Mouse (Mus musculus) Muller cell, postnatal 12 days (primary cell): Measurements from ENCODE around the gene Defb30.

Experiments
- DNase-seq: peaks from one replicate; pipeline ENCODE4 v3.0.0-alpha.2; 2015; ENCODE audit errors: inconsistent ontology term

Gene Defb30

DNA sequence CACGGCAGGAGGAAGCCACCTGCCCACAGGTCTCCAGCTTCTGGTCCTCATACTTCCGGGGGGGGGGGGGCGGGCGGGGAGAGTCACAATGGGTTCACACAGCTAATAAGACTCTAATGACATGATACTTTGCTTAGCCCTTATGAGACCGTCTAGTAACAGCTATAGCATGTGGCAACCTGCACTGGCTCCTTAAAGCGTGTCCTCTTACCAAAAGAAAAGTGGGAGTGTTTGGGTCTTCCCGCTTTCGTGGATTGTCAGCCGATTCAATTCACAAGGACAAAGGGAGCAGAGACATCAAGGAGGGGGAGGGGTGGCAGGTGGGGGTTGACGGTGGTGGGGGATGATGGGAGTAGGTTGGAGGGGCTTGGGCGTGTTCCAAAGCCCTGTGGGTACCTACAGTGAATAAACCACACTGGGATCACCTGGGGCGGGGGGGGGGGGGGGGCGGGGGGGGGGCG lies at the start of gene Defb30:
Defb30 (minus strand) TSS at position 51 of the 461 bp plus-strand sequence.
- DNase-seq = no peak

DNA sequence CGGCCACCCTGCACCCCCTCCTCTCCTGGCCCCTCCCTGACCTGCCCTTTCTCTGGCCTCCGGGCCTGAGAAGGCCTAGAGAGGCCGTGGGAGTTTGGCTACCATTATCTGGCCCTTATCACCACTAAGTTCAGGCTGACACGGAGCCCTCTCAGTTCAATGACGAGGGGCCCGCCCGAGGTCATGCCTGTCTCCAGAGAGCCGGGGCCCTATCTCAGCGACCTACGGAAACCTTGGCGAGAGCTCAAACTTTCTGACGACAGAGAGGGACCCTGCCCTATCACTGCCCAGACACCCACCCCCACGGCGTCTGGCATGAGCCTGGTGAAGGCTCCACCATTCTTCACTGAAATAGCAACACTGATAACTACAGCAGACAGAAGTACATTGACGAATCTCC lies 17.9 kb upstream of the Defb30 start:
- DNase-seq = no peak

DNA sequence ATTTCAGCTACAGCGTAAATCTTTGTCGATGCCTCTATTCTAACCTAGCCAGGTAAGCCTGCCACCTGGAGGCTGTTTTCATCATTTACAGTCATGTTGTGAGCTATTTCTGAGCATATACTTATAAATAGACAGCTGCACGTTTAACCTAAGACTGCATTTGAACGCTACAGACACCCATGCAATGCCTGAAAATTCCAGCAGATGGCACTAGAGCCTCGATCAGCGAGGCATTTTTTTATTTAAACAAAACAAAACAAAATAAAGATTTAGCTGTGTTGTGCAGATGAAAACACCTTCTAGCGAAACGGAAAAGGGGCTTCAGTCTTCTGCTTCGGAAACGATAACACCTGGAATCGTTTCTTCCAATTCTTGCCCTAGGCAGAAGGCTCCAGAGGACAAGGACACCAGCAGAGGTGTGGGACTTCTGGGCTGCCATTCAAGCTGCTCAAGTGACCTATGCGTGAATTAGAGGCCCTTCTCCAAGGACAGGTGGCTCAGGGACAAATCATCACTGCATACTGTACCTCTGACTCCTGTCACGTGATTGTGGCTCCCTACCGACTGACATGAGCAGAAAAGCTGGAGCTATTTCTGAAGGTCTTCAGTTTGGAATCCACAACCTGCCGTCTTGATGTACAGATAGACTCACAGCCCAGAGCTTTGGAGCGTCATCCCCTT lies 17.0 kb upstream of the Defb30 start:
- DNase-seq = no peak

DNA sequence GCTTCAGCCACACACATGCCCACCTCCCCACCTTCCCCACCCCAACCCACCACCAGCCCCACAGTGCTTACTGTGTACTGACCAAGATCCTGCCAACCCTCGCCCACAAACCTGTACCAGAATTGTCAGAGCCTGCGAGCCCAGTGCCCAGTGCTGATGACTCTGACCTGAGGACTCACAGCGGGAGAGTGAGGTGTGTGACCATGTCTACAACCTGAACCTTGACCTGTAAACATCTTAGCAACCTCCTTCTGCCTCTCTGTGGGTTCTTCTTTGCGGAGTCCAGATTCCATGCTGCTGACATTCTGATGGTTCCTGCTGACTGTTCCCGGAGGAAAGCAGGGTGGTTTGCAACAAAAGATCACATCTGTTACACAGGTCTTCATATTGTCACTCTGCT lies 15.6 kb upstream of the Defb30 start:
- no peak for DNase-seq

DNA sequence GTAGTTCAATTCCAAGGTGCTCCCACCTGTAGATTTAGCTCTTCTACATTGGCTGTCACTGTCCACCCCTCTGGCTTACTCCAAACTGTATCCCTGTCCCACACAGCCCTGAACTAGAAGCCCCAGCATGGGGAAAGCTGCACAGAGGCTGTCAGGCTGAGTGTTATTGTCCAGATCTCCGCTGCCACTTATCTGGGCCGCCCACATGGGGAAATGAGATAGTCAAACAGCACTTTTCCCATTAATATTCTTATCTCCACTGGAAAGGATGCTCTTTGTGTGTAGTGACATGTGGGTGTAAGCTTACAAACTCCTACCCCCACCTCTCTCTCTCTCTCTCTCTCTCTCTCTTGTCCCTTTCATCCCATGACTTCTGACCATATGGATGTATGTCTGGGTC lies 12.4 kb upstream of the Defb30 start:
- no peak for DNase-seq

DNA sequence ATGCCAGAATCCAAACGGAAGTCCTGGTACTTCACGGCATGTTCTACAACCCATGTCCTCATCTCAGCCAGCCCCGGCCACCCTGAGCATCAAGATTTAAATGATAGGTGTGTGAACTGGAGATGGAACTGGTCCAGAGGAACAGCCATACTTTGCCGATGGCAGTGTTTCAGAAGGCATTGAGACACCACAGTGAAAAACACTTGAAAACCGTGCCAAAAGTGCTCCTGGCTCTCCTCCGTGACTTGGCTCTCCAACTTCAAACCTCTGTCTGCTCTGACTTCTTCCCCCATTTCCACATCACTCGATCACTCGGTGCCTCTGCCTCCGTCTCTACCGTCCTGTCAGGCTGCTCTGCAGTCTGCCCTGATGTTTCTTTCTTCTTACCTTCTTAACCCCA lies 10.6 kb upstream of the Defb30 start:
- DNase-seq = no peak

DNA sequence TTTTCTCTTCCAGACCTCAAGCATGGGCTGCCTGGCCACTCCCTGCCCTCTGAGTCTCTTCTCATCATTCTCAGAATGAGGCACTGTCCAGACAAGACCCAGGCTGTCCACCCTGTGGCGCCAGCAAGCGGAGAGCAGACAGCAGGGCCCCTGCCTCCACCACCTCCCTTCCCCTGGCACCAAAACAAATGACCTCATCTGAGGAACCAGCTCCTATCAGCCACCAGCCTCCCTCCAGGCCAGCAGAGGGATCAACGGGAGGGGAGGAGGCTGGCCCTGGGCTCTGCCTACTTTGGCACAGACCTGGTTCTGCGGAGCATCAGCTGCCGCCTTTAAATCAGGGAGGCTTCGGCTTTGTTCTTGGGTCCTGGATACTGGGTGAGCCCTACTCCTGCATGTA lies 5.0 kb upstream of the Defb30 start:
- peak; percentile 95 for DNase-seq

DNA sequence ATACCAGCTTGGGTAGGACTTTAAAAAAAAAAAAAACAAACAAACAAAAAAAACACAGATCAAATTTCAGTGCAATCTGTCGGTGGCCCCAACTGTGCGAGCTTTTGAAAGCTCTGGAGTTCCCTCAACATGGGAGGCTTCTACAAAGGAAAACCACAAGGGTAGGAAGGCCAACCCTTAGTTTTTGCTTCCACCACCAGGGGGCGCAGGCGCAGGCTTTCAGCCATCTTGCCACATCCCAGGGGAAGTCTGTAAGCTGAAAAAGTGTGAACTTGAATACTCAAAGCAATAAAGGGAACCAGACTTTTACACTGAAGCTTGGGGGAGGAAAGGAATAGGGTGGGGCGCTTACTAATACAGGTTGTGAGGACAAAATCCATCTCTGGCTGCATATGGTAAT lies 1.0 kb upstream of the Defb30 start:
- DNase-seq = peak; percentile 47

DNA sequence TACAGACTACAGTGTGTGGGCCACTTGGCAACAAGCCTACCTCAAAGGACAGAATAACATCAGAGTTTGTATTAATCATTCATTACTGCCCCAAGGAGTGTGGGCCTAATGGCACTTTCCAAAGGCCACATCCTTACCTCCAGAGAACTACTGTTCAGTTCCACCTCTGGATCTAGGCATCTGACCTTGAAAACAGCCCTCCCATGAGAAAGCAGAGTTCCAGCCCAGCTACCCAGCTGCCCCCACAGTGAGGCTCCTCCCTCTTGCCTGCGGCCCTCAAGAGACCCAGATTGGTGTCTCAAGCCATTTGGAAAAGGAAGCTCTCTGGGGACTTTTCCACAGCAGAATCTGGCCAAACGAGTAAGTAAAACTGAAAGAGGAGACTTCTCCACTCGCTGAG lies 3.1 kb downstream of the Defb30 start, which contains the start of gene Defb42:
Defb42 (plus strand) TSS at position 301 of the 400 bp plus-strand sequence.
- no peak for DNase-seq

DNA sequence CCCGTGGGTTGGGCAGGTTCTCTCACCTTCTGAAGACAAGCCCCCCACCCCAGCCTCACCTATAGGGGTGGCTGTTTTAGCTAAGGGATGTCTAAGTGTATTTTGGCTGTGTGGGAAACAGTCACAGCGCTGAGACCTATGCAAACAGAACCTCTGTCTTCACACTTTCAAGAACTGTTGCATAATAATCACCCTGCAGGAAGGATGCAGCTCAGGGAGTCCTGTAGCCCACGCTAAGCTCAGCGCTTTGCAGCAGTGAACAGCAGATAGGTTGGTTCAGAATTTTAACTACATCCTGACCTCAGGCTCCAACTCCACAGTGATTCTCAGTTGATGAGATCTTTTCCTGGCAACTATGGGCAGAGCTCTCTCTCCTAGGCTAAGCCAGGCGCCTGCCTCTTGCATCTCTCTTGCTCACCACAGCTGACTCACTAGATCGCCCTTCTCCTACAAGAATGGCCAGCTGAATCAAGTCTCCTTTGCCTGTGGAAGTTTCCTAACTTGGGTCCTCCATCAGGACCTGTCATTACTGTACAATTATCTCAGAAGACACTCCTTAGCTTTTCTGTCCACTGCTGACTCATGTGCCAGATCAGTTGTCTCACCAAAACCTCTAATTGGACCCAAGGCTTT lies 29.1 kb downstream of the Defb30 start:
- peak; percentile 64 for DNase-seq

DNA sequence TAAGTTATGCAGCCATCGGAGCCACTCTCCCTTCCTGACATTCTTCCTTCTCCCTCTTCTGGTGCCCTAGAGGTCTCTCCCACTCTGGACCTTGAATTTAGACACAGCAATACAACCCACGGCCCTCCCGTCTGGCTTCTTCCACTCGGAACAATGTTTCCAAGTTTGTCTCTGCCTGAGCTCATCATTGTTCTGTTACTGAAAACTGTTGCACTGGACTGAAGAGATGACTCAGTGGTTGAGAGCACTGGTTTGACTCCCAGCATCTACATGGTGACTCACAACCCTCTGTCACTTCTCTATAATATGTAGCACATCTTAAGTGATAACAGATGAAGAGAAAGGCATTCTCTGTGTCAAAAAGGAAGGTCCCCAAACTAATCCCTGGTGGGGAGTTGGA lies 35.1 kb downstream of the Defb30 start:
- peak; percentile 60 for DNase-seq

DNA sequence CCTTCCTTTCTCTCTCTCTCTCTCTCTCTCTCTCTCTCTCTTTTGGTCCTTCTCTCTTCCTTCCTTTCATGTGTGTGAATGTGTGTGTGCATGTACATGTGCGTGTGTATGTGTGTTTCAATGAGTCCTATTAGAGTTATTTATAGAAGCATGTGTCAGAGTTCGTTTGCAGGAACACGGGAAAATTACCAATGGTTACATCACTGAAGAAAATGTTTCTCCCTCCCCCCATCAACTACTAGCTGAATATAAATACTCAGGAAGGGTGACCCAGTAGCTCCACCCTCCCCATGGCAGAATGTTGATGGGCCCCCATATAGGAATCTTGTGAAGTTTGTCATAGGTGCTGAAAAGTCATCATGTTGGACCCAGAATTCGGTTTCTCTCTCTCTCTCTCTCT lies 36.7 kb downstream of the Defb30 start:
- DNase-seq = no peak

DNA sequence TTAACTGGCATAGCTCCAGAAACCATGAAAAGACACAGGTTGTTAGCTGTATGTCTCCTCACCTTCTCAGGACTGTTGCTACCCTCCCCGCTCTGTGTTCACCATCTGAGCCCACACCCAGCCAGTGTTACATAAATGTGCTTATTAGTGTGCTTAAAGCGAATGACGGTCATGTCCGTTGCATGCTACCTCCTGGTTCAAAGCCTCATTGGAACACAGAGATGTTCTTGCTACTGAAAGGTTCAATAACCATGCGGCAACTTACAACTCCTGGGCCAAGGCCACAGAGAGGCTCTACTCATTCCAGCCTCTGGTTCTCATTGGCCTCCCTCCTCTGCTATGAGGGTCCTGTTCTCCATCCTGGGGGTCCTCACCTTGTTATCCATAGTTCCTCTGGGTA lies 38.3 kb downstream of the Defb30 start, which contains the start of gene Defb43:
Defb43 (plus strand) TSS at position 301 of the 400 bp plus-strand sequence.
- no peak for DNase-seq

DNA sequence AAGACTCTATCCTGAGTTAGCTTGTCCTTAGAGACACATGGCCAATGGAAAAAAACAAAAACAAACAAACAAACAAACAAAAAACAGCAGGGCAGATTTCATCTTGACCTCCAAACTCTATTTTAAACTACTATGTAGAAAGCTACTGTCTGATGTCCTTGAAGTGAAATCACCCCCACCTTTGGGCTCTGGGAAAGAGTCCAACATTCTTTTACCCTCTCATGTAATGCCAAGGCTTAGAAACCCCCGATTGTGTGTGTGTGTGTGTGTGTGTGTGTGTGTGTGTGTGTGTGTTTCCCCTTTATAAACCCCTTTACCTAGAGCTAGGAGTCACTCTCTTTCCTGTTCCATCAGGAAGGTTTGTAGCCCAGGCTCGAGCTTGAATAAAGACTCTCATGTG lies 47.2 kb downstream of the Defb30 start:
- DNase-seq = no peak

DNA sequence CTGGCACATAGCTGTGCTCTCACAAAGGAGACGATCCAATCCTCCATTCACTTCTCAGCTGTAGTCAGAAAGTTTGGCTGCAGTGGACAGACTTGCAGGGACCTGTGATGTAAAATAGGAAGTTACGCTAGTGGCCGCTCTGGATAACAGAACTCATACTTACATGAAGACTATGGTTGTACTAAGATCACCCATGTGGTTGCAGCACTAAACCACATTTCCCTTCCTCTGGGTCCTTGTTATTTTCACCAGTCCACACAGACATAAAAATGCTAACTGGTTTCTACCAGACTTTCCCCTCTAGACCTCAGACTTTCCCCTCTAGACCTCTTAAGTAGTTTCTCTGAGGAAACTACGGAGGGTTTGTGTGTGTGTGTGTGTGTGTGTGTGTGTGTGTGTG lies 50.8 kb downstream of the Defb30 start:
- DNase-seq = no peak

DNA sequence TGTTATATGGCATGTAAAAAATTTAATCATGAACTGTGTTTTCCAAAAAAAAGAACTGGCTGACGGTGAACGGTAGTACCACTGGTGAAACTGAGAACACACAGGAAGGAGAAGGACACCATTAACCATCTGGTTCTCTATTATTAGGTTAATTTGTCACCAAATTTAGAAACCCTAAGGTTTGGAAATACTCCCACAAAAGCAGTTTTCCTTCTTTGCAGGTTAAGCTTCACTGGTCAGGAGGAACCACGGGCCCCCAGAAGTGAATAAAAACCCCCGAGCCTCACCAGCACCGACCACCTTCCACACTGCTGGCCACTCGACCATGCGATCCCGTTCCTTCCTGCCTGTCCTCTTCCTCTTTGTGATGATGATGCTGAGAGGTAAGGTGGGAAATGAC lies 52.0 kb downstream of the Defb30 start, which contains the start of gene Defb47:
Defb47 (plus strand) TSS at position 301 of the 400 bp plus-strand sequence.
- DNase-seq = no peak

DNA sequence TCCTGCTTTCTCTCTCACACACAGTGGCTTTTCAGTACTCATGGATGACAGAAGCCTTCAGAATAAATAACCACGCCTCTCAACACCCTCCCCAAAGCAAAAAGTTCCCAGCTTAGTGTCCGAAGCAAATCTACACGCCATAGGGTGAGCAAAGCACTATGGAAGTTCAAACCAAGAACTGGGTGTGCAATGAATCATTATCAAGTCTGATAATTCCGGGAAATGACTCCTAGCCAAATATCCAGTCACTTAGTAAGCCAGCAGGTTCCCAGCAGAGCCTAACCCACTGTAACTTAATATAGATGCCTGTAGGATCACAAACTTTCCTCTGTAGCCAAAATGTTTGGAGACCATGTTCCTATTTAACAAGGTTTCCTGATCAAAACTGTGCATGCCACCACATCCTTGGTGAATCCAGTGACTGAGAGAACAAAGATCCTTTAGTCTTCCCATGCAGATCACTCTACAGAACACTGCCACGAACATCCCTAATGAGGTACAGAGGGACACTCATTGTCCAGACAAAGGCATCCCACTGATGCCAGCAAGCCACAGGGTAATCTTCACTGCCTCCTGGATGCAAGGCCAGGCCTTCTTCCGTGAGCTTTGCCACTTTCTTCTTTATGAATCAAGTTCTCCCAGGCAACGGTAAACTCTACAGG lies 57.8 kb downstream of the Defb30 start:
- peak; percentile 72 for DNase-seq

DNA sequence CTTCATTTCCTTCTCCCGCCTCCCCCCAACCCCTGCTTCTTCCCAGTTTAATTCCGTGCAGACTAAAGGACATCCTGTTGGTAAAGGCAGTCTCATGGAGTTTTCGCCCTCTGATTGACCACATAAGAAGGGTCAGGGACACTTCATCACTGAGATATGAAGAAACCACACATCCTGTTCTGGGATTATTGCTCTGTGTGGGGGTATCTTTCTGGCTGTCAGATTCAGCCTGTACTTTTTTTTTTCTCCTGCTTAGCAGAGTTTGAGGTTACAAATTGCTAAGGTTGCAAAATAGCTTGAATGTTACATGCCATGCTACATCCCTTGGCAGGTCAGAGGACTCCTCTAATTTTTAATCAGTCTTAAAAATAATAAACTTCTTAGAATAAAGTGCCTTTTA lies 58.5 kb downstream of the Defb30 start:
- DNase-seq = peak; percentile 17

DNA sequence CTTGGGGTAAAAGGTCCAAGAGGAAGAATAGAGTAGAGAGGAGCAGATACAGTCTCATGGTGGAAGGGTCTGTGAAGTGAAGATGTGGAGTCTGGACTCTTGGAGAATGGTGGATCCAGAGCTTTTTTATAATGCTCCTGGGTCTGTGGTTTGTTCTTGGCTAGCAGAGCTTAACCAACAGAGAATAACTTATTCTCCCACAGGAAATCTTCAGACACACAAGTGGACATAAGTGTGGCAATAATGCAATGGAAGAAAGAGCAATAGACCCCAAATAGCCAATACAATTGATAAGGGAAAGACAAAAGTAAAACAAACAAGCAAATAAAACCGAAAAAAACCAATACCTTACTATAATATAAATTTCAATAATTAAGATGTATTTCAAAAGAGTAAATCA lies 65.3 kb downstream of the Defb30 start, which contains the start of gene Defb48:
Defb48 (minus strand) TSS at position 101 of the 400 bp plus-strand sequence.
- no peak for DNase-seq
